Mouse (Mus musculus): ENCODE results near the gene Cdc34. TPM values are rescaled to one million over a fixed set of nuclear protein-coding genes. Genes with fewer than 3 reads are reported as not detected.
"Not testable (repeated sequence)": the region's sequence is repeated elsewhere in the genome, so short reads cannot be mapped to it uniquely, and the experiment has no call there.

The Cdc34 gene
- polyA plus RNA-seq, 1 experiment from 2014 or later, result 137 TPM

DNA sequence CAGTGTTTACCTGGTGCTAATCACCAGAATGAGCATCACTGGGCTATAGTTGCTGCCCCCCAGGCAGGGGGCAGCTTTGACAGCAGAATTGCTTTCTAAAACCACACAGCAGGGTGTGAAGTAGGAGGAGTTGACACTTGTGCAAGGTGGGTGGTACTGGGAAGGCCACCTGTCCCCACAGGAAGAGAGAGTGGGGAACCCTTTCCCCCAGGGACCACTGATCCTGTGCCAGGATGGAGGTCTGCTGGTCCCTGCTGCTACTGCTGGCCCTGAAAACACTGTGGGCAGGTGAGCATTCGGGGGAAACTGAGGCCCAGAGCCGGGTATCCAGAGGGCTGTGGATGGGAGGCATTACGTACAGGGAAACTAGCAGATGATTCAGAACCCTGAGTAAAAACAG is 7.2 kb downstream of the Cdc34 start:
- peaks cover 2% of the 10 kb centered on the region for H3K4me1 ChIP-seq (replicated peaks)
- H3K27ac ChIP-seq, result no peak overlapping the region
- H3K4me2 ChIP-seq (replicated peaks), result no peak overlapping the region
- H3K36me3 ChIP-seq, result peaks cover 43% of the 10 kb centered on the region
- no peak overlapping the region for H3K4me3 ChIP-seq (replicated peaks)
- ATAC-seq, result no peak
- no peaks in the 10 kb centered on the region for H3K27me3 ChIP-seq (replicated peaks)
- WGBS, result 85% methylated on average over 3 of the region's 3 CpGs
- H3K9me3 ChIP-seq, result no peaks in the 10 kb centered on the region
- H3K9ac ChIP-seq, result no peak overlapping the region

GRCm38 (mm10) chr10:79691986-79692548 is 10.1 kb downstream of the Cdc34 start:
- H3K4me2 ChIP-seq (replicated peaks), result no peak overlapping the region
- peaks cover 21% of the 10 kb centered on the region for H3K36me3 ChIP-seq
- peaks cover 17% of the 10 kb centered on the region for H3K4me1 ChIP-seq (replicated peaks)
- no peak overlapping the region for H3K9ac ChIP-seq
- WGBS, result 97% methylated on average over 2 of the region's 2 CpGs
- no peak for ATAC-seq
- no peak overlapping the region for H3K4me3 ChIP-seq (replicated peaks)
- no peaks in the 10 kb centered on the region for H3K27me3 ChIP-seq (replicated peaks)
- H3K27ac ChIP-seq, result no peak overlapping the region
- no peaks in the 10 kb centered on the region for H3K9me3 ChIP-seq

DNA sequence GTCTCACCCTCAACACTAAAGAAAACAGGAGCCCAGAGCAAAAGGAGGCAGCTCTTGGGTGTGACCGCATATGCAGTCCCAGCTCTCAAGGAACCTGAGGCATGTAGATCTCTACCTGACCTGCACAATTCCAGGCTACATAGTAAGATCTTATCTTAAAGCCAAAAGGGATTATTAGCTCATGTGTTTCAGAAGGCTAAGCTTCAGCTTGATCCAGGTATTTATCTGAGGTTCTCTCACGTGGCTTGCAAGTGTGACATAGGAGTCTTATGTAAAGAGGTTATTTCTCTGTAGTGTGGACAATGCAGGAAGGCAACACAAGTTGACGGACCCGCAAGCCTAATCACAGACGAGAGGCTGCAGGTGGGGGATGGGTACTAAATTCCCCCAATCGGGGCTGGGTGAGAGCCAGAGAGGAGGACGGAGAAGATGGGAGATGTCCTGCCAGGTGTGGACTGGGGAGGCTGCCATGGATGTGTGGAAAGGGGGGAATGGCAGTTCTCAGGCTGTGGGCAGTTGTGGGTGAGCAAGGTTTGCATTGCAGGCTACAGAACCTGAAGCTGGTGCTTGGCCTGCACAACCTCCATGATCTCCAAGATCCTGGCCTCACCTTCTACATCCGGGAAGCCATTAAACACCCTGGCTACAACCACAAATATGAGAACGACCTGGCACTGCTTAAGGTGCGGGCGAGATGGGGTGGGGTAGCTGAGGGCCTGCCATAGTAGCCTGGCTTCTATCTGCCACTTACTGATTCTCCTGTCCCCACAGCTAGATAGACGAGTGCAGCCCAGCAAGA is 11.8 kb downstream of the Cdc34 start:
- no peak for ATAC-seq
- H3K36me3 ChIP-seq, result peaks cover 6% of the 10 kb centered on the region; the same call in 1 of the 2 replicates
- H3K4me3 ChIP-seq (replicated peaks), result no peak overlapping the region
- H3K27ac ChIP-seq, result no peak overlapping the region
- H3K4me2 ChIP-seq (replicated peaks), result no peak overlapping the region
- peaks cover 24% of the 10 kb centered on the region for H3K4me1 ChIP-seq (replicated peaks)
- no peak overlapping the region for H3K9ac ChIP-seq
- H3K9me3 ChIP-seq, result no peaks in the 10 kb centered on the region
- WGBS, result 73% methylated on average over 12 of the region's 12 CpGs
- H3K27me3 ChIP-seq (replicated peaks), result no peaks in the 10 kb centered on the region

DNA sequence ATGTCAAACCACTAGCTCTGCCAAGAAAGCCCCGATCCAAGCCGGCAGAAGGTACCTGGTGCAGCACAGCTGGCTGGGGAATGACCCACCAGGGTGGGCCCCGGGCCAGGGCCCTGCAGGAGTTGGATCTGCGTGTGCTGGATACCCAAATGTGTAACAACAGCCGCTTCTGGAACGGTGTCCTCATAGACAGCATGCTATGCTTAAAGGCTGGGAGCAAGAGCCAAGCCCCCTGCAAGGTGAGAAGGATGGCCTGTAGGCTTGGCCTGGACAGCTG is 12.3 kb downstream of the Cdc34 start:
- H3K27me3 ChIP-seq (replicated peaks), result no peaks in the 10 kb centered on the region
- H3K9me3 ChIP-seq, result no peaks in the 10 kb centered on the region
- no peak overlapping the region for H3K9ac ChIP-seq
- 83% methylated on average over 6 of the region's 6 CpGs for WGBS
- H3K4me1 ChIP-seq (replicated peaks), result peaks cover 24% of the 10 kb centered on the region
- ATAC-seq, result no peak
- peaks cover under 1% of the 10 kb centered on the region; the same call in 1 of the 2 replicates for H3K36me3 ChIP-seq
- H3K4me2 ChIP-seq (replicated peaks), result no peak overlapping the region
- H3K4me3 ChIP-seq (replicated peaks), result no peak overlapping the region
- no peak overlapping the region for H3K27ac ChIP-seq

DNA sequence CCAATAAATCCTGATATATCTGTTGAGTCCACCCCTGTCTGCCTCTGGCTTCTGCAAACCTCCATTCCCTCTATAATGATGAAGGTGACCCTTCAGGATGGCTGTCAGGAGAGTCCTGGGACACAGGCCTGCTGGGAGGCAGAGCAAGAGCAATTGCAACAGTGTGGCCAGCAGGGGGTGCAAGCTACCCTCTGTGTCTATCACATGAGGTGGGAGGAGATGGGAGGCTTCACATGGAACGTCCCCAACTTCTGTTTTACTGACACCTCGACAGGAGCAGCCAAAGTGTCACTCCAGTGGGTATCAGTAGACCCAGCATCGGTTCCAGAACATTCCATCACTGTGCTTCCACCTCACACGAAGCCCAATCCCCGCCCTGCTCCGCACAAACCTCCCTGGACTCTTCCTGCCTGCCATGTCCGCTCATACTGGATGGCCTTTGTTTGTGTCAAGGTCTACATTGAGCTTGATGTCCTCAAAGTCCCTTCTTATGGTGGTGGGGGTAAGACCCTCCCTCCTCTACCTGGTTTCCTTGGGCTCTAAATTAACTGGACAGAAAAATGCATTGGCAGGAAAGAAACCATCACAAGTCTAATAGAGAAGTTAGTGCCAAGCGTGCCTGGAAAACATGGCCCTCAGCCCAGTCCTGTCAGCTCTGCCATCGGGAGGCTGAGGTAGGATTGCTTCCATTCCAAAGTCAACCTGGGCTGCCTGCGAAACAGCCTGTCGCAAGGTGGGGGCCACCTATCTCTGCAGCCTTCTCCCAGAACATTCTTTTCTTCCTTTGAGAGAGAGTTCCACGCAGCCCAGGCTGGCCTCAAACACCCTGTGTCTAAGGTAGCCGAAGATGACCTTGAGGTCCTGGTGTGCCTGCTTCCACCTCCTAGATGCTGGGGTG is 13.5 kb downstream of the Cdc34 start:
- H3K27ac ChIP-seq, result peak overlapping the region; percentile 87
- peak; percentile 47 for ATAC-seq
- H3K4me3 ChIP-seq (replicated peaks), result no peak overlapping the region
- 50% methylated on average over 13 of the region's 13 CpGs for WGBS
- no peaks in the 10 kb centered on the region for H3K27me3 ChIP-seq (replicated peaks)
- no peaks in the 10 kb centered on the region for H3K36me3 ChIP-seq
- H3K4me1 ChIP-seq (replicated peaks), result peaks cover 24% of the 10 kb centered on the region
- peak overlapping the region; percentile 18 for H3K4me2 ChIP-seq (replicated peaks)
- H3K9ac ChIP-seq, result peak overlapping the region; percentile 13; the same call in 1 of the 2 replicates
- no peaks in the 10 kb centered on the region for H3K9me3 ChIP-seq

DNA sequence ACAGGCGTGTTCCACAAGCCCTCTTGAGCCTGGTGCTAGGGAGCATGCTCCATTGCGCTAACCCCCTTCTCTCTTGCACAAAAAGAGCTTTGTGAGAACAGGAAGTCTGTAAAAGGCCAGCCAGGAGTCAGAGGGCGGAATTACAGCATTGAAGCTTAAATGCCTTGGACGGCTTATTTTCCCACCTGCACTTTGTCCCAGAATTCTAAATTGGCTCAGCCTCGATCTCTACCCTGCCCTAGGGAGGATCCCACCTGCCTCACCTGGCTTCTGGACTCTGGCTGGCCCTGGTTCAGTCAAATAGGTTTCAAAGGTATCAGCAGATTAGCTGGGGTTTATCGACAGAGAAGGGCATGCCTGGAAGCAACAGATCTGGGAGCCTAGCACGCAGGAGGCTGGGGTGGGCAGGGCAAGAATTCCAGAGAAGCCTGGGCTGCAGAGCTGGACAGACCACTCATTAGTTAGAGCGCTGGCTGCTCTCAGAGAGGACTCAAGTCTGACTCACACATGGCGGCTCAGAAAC is 14.2 kb downstream of the Cdc34 start:
- peak; percentile 84 for ATAC-seq
- WGBS, result 26% methylated on average over 9 of the region's 9 CpGs

DNA sequence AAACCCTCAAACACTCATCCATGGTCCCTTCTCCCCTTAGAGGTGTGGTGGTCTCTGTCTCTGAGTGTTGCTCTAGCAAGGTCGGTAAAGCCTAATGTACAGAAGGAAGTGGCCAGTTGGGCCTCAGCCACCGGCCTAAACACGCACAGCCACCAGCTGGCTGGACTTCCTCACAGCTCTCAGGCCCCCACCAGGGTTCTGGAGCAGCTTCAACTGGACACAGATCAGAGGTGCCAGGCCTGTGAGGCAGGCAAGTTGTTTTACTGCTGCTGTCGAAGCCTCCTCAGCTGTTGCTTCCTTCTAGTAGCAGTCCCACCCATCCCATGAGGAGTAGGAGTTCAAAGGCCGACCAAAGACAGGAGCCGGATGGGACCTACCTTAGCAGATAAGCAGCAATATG is 15.9 kb downstream of the Cdc34 start:
- no peaks in the 10 kb centered on the region for H3K36me3 ChIP-seq
- ATAC-seq, result 0 out of 2 replicates have a peak, but pooled peaks have one; percentile 9
- no peak overlapping the region for H3K4me3 ChIP-seq (replicated peaks)
- H3K4me1 ChIP-seq (replicated peaks), result peaks cover 32% of the 10 kb centered on the region
- H3K27ac ChIP-seq, result peak overlapping the region; percentile 87
- WGBS, result 54% methylated on average over 6 of the region's 6 CpGs
- H3K27me3 ChIP-seq (replicated peaks), result no peaks in the 10 kb centered on the region
- H3K4me2 ChIP-seq (replicated peaks), result no peak overlapping the region
- no peaks in the 10 kb centered on the region for H3K9me3 ChIP-seq
- no peak overlapping the region for H3K9ac ChIP-seq

More for the DNA sequence above, 14.2 kb downstream of the Cdc34 start:
- Histone ChIP-seq H3K4me2 (replicated peaks) (peak overlapping the region; percentile 18), H3K36me3 (no peaks in the 10 kb centered on the region), H3K4me1 (replicated peaks) (peaks cover 26% of the 10 kb centered on the region), H3K9ac (peak overlapping the region; percentile 13; the same call in 1 of the 2 replicates), H3K9me3 (no peaks in the 10 kb centered on the region), H3K4me3 (replicated peaks) (no peak overlapping the region), H3K27me3 (replicated peaks) (no peaks in the 10 kb centered on the region), H3K27ac (peak overlapping the region; percentile 87)

DNA sequence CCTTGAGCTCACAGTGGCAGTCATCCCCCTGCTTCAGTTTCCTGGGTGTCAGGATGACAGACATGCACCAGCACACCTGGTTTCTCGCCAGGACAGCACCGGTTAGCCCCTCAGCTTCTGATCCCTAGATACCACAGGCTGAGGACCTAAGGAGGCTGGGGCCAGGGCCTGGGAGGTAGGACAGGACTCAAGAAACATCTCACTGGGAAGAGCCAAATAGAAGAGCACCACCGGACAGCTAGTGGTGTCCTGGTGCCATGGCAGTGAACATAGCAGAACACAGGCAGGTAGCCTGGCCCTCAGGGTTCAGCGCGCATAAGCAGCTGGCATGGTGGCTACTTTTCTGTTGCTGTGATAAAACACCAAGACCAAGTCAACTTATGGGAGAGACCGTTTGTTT is 16.5 kb downstream of the Cdc34 start:
- Histone ChIP-seq H3K4me2 (replicated peaks) (no peak overlapping the region), H3K27me3 (replicated peaks) (no peaks in the 10 kb centered on the region), H3K4me1 (replicated peaks) (peaks cover 32% of the 10 kb centered on the region), H3K9ac (no peak overlapping the region), H3K27ac (no peak overlapping the region), H3K4me3 (replicated peaks) (no peak overlapping the region), H3K36me3 (no peaks in the 10 kb centered on the region), H3K9me3 (no peaks in the 10 kb centered on the region)
- ATAC-seq, result no peak
- WGBS, result 93% methylated on average over 6 of the region's 6 CpGs

GRCm38 (mm10) chr10:79700676-79701075 is 18.7 kb downstream of the Cdc34 start:
- no peaks in the 10 kb centered on the region for H3K27me3 ChIP-seq (replicated peaks)
- ATAC-seq, result no peak
- H3K4me3 ChIP-seq (replicated peaks), result no peak overlapping the region
- H3K9ac ChIP-seq, result no peak overlapping the region
- 31% methylated on average over 7 of the region's 7 CpGs for WGBS
- peak overlapping the region; percentile 52 for H3K27ac ChIP-seq
- no peaks in the 10 kb centered on the region for H3K36me3 ChIP-seq
- H3K9me3 ChIP-seq, result no peaks in the 10 kb centered on the region
- no peak overlapping the region for H3K4me2 ChIP-seq (replicated peaks)
- peaks cover 36% of the 10 kb centered on the region for H3K4me1 ChIP-seq (replicated peaks)

DNA sequence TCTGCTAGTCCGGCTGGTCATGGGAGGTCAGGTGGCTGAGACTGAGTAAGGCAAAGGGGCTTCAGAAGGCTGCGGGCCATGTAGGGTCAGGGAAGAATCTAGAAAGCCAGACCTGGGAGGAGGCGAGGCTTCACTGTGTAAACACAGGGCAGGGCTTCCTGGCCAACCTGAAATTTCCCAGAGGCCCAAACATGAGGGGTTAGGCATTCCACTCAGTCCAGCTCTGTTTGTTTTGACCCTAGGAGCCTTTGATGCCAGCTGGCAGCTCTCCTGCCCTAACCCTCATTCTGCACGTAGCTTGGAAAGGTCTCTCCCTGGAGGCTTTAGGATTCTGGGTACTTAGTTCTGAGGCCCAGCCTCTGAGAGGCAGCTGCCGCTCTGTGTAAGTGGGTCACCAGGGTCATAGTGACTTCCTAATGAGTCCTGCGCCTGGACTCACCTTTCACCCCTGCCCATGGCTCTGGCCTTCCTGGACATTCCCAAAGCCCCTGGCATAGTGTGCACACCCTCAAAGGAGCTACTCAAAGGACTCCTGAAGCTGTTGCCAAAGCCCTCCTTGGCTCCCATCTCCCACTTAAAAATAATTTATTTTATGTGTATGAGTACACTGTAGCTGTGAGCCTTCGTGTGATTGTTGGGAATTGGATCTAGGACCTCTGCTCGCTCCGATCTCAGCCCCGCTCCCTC is 19.6 kb downstream of the Cdc34 start:
- Histone ChIP-seq H3K27ac (peak overlapping the region; percentile 52), H3K36me3 (no peaks in the 10 kb centered on the region), H3K27me3 (replicated peaks) (no peaks in the 10 kb centered on the region), H3K9ac (no peak overlapping the region), H3K9me3 (no peaks in the 10 kb centered on the region), H3K4me3 (replicated peaks) (no peak overlapping the region), H3K4me1 (replicated peaks) (peaks cover 36% of the 10 kb centered on the region), H3K4me2 (replicated peaks) (no peak overlapping the region)
- WGBS, result 32% methylated on average over 10 of the region's 10 CpGs
- peak; percentile 5; the same call in 1 of the 2 replicates for ATAC-seq

DNA sequence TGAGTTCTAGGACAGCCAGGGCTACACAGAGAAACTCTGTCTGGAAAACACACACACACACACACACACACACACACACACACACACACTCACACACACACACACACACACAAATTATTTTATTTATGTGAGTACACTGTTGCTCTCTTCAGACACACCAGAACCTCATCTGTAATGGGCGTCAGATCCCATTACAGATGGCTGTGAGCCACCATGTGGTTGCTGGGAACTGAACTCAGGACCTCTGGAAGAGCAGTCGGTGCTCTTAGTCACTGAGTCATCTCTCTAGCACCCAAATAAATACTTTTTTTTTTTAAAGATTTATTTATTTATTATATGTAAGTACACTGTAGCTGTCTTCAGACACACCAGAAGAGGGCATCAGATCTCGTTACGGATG is 21.0 kb downstream of the Cdc34 start:
- H3K4me3 ChIP-seq (replicated peaks); H3K27ac ChIP-seq; H3K4me2 ChIP-seq (replicated peaks); H3K36me3 ChIP-seq; H3K27me3 ChIP-seq (replicated peaks); H3K9ac ChIP-seq; H3K9me3 ChIP-seq; ATAC-seq: not testable (repeated sequence)
- peaks cover 42% of the 10 kb centered on the region for H3K4me1 ChIP-seq (replicated peaks)
- WGBS, result 85% methylated on average over 4 of the region's 4 CpGs
